Mouse (Mus musculus) brain, embryonic 14.5 days (tissue): ENCODE measurements around the gene Ephb1. TPM values are rescaled to one million over a fixed set of nuclear protein-coding genes. Genes with fewer than 3 reads are reported as not detected.

ENCODE experiments used
- DNase-seq: peaks from one replicate; pipeline ENCODE4 v3.0.0-alpha.2; 2011; ENCODE audit warnings: low read depth
- CTCF ChIP-seq: fragments of 200-500 bp; IDR thresholded peaks from 2 replicates; pipeline ENCODE4 v1.5.1; 2012; ENCODE audit warnings: inconsistent platforms, mild to moderate bottlenecking, moderate library complexity, borderline replicate concordance; ENCODE audit not compliant: insufficient read depth, insufficient read length; ENCODE audit errors: extremely low read depth
- POLR2A ChIP-seq: fragments of 200-500 bp; IDR thresholded peaks from 2 replicates; pipeline ENCODE4 v1.6.1; 2012; ENCODE audit warnings: mild to moderate bottlenecking, inconsistent platforms, borderline replicate concordance; ENCODE audit not compliant: poor library complexity, insufficient read depth, insufficient read length, severe bottlenecking; ENCODE audit errors: extremely low read depth
- polyA plus RNA-seq: library from polyadenylated mRNA; depleted of rRNA; stranded (reverse); fragments of >200 nt; gene quantifications from 2 replicates; pipeline ENCODE4 v1.2.3, GENCODE M21; 2012

The Ephb1 gene
- polyA plus RNA-seq, 1 experiment: 85.2 TPM

GRCm38 (mm10) chr9:102181810-102182490, 172.5 kb downstream of the Ephb1 start:
- TF ChIP-seq CTCF (no peak), POLR2A (no peak)
- DNase-seq: peak; percentile 93

- peak; percentile 60 for DNase-seq
- TF ChIP-seq CTCF: no peak
- no peak for TF ChIP-seq POLR2A
These were observed 173.2 kb downstream of the Ephb1 start for GRCm38 (mm10) chr9:102181276-102181675.

- no peak for DNase-seq
- TF ChIP-seq POLR2A (no peak), CTCF (no peak)
These were observed 174.0 kb downstream of the Ephb1 start for GRCm38 (mm10) chr9:102180486-102180885.

- no peak for TF ChIP-seq POLR2A
- no peak for TF ChIP-seq CTCF
- no peak for DNase-seq
These were observed 174.4 kb downstream of the Ephb1 start for GRCm38 (mm10) chr9:102180070-102180469.

GRCm38 (mm10) chr9:102169706-102170105, 184.8 kb downstream of the Ephb1 start:
- TF ChIP-seq CTCF (no peak), POLR2A (no peak)

GRCm38 (mm10) chr9:102155876-102156275, 198.6 kb downstream of the Ephb1 start:
- no peak for DNase-seq
- TF ChIP-seq POLR2A (no peak), CTCF (no peak)

More at GRCm38 (mm10) chr9:102169706-102170105, 184.8 kb downstream of the Ephb1 start:
- peak; percentile 50 for DNase-seq

GRCm38 (mm10) chr9:102139181-102139580, 215.3 kb downstream of the Ephb1 start:
- TF ChIP-seq CTCF (no peak), POLR2A (no peak)
- DNase-seq: no peak

GRCm38 (mm10) chr9:102138671-102139070, 215.8 kb downstream of the Ephb1 start:
- TF ChIP-seq POLR2A (no peak), CTCF (no peak)
- DNase-seq: no peak

- no peak for DNase-seq
- TF ChIP-seq POLR2A (no peak), CTCF (no peak)
These were observed 216.3 kb downstream of the Ephb1 start for GRCm38 (mm10) chr9:102138187-102138586.

- no peak for DNase-seq
- TF ChIP-seq POLR2A (no peak), CTCF (no peak)
These were observed 224.0 kb downstream of the Ephb1 start for GRCm38 (mm10) chr9:102130506-102130905.

GRCm38 (mm10) chr9:102126510-102126909, 228.0 kb downstream of the Ephb1 start:
- no peak for TF ChIP-seq CTCF
- TF ChIP-seq POLR2A: no peak
- no peak for DNase-seq

- TF ChIP-seq POLR2A: no peak
- DNase-seq: peak; percentile 65
These were observed 231.5 kb downstream of the Ephb1 start for GRCm38 (mm10) chr9:102122880-102123453.
